Mouse (Mus musculus): ENCODE results near the gene C1qb.

GRCm38 (mm10) chr4:136848565-136848964 lies 37.4 kb downstream of the C1qb start:
- no peak for TF ChIP-seq CTCF (IDR thresholded peaks at IDR 0.05)
- TF ChIP-seq EP300 (IDR thresholded peaks at IDR 0.05): no peak

Data from lung, postnatal 0 days (tissue).